Comparison of ENCODE assay signal across 8 mouse cellular contexts in genomic region chr14:33250215-33250939, GRCm38 (mm10). TPM values are rescaled to one million over a fixed set of nuclear protein-coding genes. Genes with fewer than 3 reads are reported as not detected.
A peak's percentile ranks its signal among the peaks of the same experiment; 100 is the strongest.
DNase-seq lines count a peak whose midpoint lies in the region; ATAC-seq and TF ChIP-seq lines count a peak whose summit lies in the region.

No protein-coding gene starts in this region.

- peaks cover 18% of the 10 kb centered on the region for H3K4me1 ChIP-seq in embryonic facial prominence, embryonic 15.5 days
- peaks cover 25% of the 10 kb centered on the region for H3K4me1 ChIP-seq in heart, embryonic 15.5 days (replicated peaks)
- H3K4me1 ChIP-seq in stomach, embryonic 16.5 days (ENCODE audit: control insufficient read depth, insufficient read depth, low read length) = peaks cover 16% of the 10 kb centered on the region

- peaks cover 63% of the 10 kb centered on the region for H3K79me2 ChIP-seq in C2C12 (ENCODE audit: control insufficient read depth, insufficient read depth)

- no peak overlapping the region for H3K27ac ChIP-seq in embryonic facial prominence, embryonic 15.5 days (replicated peaks)
- H3K27ac ChIP-seq in heart, embryonic 15.5 days = no peak overlapping the region
- H3K27ac ChIP-seq in stomach, embryonic 16.5 days (ENCODE audit: low read length) = no peak overlapping the region

- peak overlapping the region; percentile 94 for H3ac ChIP-seq in C2C12 (ENCODE audit: control insufficient read depth, insufficient read length, low read depth)

- DNase-seq in adrenal gland, postnatal 10 days = peak; percentile 42
- DNase-seq in kidney, postnatal 14 days = peak; percentile 45
- no peak for DNase-seq in spleen, adult 12 weeks (ENCODE audit: low spot score)

- under 1% methylated on average over 30 of the region's 30 CpGs for WGBS in embryonic facial prominence, embryonic 15.5 days
- WGBS in heart, embryonic 15.5 days = 2% methylated on average over 30 of the region's 30 CpGs
- WGBS in stomach, embryonic 16.5 days = 2% methylated on average over 30 of the region's 30 CpGs

- no peak for TF ChIP-seq CTCF in C2C12 (IDR thresholded peaks at IDR 0.05; ENCODE audit: control insufficient read depth, insufficient read depth, insufficient read length)

- H3K4me2 ChIP-seq in embryonic facial prominence, embryonic 15.5 days (replicated peaks) = peak overlapping the region; percentile 70
- H3K4me2 ChIP-seq in heart, embryonic 15.5 days = peak overlapping the region; percentile 78
- H3K4me2 ChIP-seq in stomach, embryonic 16.5 days (ENCODE audit: low read depth, low read length) = peak overlapping the region; percentile 63

- ATAC-seq in embryonic facial prominence, embryonic 15.5 days (ENCODE audit: insufficient number of reproducible peaks, low FRiP score, low TSS enrichment, low read depth) = no peak
- peak; percentile 48; the same call in 1 of the 2 replicates for ATAC-seq in heart, embryonic 15.5 days (replicated peaks; ENCODE audit: insufficient number of reproducible peaks, insufficient read depth, low FRiP score, low read depth)
- ATAC-seq in megakaryocyte, adult 5-6 weeks (ENCODE audit: poor library complexity, severe bottlenecking) = peak; percentile 33
- ATAC-seq in stomach, embryonic 16.5 days (ENCODE audit: insufficient read depth, low FRiP score) = peak; percentile 79

- H3K79me3 ChIP-seq in C2C12 (ENCODE audit: low read depth) = peaks cover 49% of the 10 kb centered on the region

- H3K27me3 ChIP-seq in C2C12 (ENCODE audit: control insufficient read depth, insufficient read depth, insufficient read length) = no peaks in the 10 kb centered on the region
- H3K27me3 ChIP-seq in embryonic facial prominence, embryonic 15.5 days = peaks cover 27% of the 10 kb centered on the region
- H3K27me3 ChIP-seq in heart, embryonic 15.5 days = peaks cover 20% of the 10 kb centered on the region
- no peaks in the 10 kb centered on the region; the same call in 1 of the 2 replicates for H3K27me3 ChIP-seq in stomach, embryonic 16.5 days (ENCODE audit: control insufficient read depth, insufficient read depth, low read length)

- no peak overlapping the region for H3K9ac ChIP-seq in embryonic facial prominence, embryonic 15.5 days
- H3K9ac ChIP-seq in heart, embryonic 15.5 days = peak overlapping the region; percentile 11; the same call in 1 of the 2 replicates
- peak overlapping the region; percentile 44 for H3K9ac ChIP-seq in stomach, embryonic 16.5 days (ENCODE audit: low read length)

- H3K9me3 ChIP-seq in embryonic facial prominence, embryonic 15.5 days (replicated peaks) = no peaks in the 10 kb centered on the region
- H3K9me3 ChIP-seq in heart, embryonic 15.5 days (replicated peaks) = no peaks in the 10 kb centered on the region
- no peaks in the 10 kb centered on the region for H3K9me3 ChIP-seq in stomach, embryonic 16.5 days (replicated peaks; ENCODE audit: control insufficient read depth, low read length)

- peak overlapping the region; percentile 80 for H3K4me3 ChIP-seq in C2C12 (ENCODE audit: insufficient read depth, poor library complexity, severe bottlenecking)
- peak overlapping the region; percentile 35 for H3K4me3 ChIP-seq in embryonic facial prominence, embryonic 15.5 days (replicated peaks)
- peak overlapping the region; percentile 48 for H3K4me3 ChIP-seq in heart, embryonic 15.5 days
- H3K4me3 ChIP-seq in stomach, embryonic 16.5 days (replicated peaks; ENCODE audit: low read length) = peak overlapping the region; percentile 41

- peaks cover 31% of the 10 kb centered on the region for H3K36me3 ChIP-seq in C2C12 (ENCODE audit: control insufficient read depth, insufficient read depth)
- no peaks in the 10 kb centered on the region for H3K36me3 ChIP-seq in embryonic facial prominence, embryonic 15.5 days
- H3K36me3 ChIP-seq in heart, embryonic 15.5 days = no peaks in the 10 kb centered on the region
- no peaks in the 10 kb centered on the region for H3K36me3 ChIP-seq in stomach, embryonic 16.5 days (ENCODE audit: control insufficient read depth, insufficient read depth, low read length)

TF ChIP-seq in C2C12, 6 proteins besides CTCF, POLR2A, EP300 and RAD21:
- no peak for TF ChIP-seq USF1 (IDR thresholded peaks at IDR 0.05; ENCODE audit: low read depth)
- TF ChIP-seq MYOD1 (IDR thresholded peaks at IDR 0.05; ENCODE audit: control insufficient read depth, insufficient read length, low read depth) = peak; percentile 41

RNA-seq across cellular contexts. Expression of gene Arhgap22, which starts 36.6 kb away (rescaled TPM):
- 230 TPM for polyA plus RNA-seq in C2C12 (2012; fragmentation: generic; extraction: Trizol)
- 1 to 10 TPM; 4.8 to 5.5 TPM for total RNA-seq in adrenal gland, postnatal 10 days (2021)
- 4.5 and 4.8 TPM in 2 replicates for polyA plus RNA-seq in embryonic facial prominence, embryonic 15.5 days (2015; fragmentation: Nextera tagmentation; extraction: Ambion mirVana)
- polyA plus RNA-seq in heart, embryonic 15.5 days (2015; fragmentation: Nextera tagmentation; extraction: Ambion mirVana) = 2.4 and 3.2 TPM in 2 replicates
- total RNA-seq in megakaryocyte, adult 5-6 weeks (2015) = 0.89 TPM in 1 of 2 replicates, not detected in the other
- 0.24 and 0.70 TPM in 2 replicates for total RNA-seq in megakaryocyte, adult 5-6 weeks (2017)
- 6.1 and 6.7 TPM in 2 replicates for polyA plus RNA-seq in stomach, embryonic 16.5 days (2015; fragmentation: Nextera tagmentation; extraction: Ambion mirVana)

Comparison
In these comparisons a context has a peak if more than half of its experiments do, and no peak if none do; other contexts are left out.
1. RNA of gene Arhgap22, which starts 36.6 kb away (polyA plus RNA-seq): 230 TPM in C2C12 (single experiment); 6.1 to 6.7 TPM in stomach, embryonic 16.5 days, 4.5 to 4.8 TPM in embryonic facial prominence, embryonic 15.5 days and 2.4 to 3.2 TPM in heart, embryonic 15.5 days; every median in the first group is over 10 times any median in the second.
2. Peak in every context shown above with its lines, with median percentiles within 50 percentile points of each other: H3K4me3 ChIP-seq and H3K4me2 ChIP-seq.